Mouse (Mus musculus): ENCODE data around the gene Trarg1. TPM values are rescaled to one million over a fixed set of nuclear protein-coding genes. Genes with fewer than 3 reads are reported as not detected.

Trarg1 gene
- total RNA-seq, 4 experiments from 2014 or later = 0.61 to 5.9 (median 2.1) TPM

Other genes starting within 250 kb of the Trarg1 start
- 10 to 100 TPM in 1 of 4 experiments, 1 to 10 TPM in 3; 5.5 to 10.6 (median 6.4) TPM for gene Abr, start 57.5 kb upstream of the Trarg1 start, total RNA-seq (2022)
- not detected for gene Bhlha9, start 7.3 kb upstream of the Trarg1 start, total RNA-seq (2022)
- gene Gosr1, start 83.8 kb downstream of the Trarg1 start, total RNA-seq (2022) = 10 to 100 TPM; 15.9 to 26.4 (median 18.8) TPM
- 10 to 100 TPM; 26.9 to 31.3 (median 28.8) TPM for gene Cpd, start 167.2 kb downstream of the Trarg1 start, total RNA-seq (2022)
- not detected for gene Tmigd1, start 222.4 kb downstream of the Trarg1 start, total RNA-seq (2022)
- 10 to 100 TPM; 22.9 to 25.4 (median 24.0) TPM for gene Blmh, start 245.0 kb downstream of the Trarg1 start, total RNA-seq (2022)

Measured in gastrocnemius, adult 8-10 months (tissue).